Mouse (Mus musculus) heart, adult 8-10 months (tissue): ENCODE results near the gene Mia2. TPM values are rescaled to one million over a fixed set of nuclear protein-coding genes. Genes with fewer than 3 reads are reported as not detected.
A peak's percentile ranks its signal among the peaks of the same experiment; 100 is the strongest.

Experiments used
- DNase-seq: peaks from one replicate; pipeline ENCODE4 v3.0.0; 2022; ENCODE audit warnings: low spot score
- total RNA-seq, 4 experiments: library from RNA; stranded (reverse); gene quantifications; 2 replicates each; pipeline ENCODE4 v1.2.4; 2022

Mia2 gene
- total RNA-seq, 4 experiments from 2014 or later = 93.4 to 113 (median 106) TPM

GRCm38 (mm10) chr12:59104771-59105170 lies 9.2 kb downstream of the Mia2 start:
- DNase-seq = no peak

- no peak for DNase-seq
Measured at GRCm38 (mm10) chr12:59105914-59106313, 10.3 kb downstream of the Mia2 start.

GRCm38 (mm10) chr12:59106491-59106890 lies 10.9 kb downstream of the Mia2 start:
- DNase-seq = no peak

GRCm38 (mm10) chr12:59107926-59108325 lies 12.3 kb downstream of the Mia2 start:
- no peak for DNase-seq

GRCm38 (mm10) chr12:59117184-59117583 lies 21.6 kb downstream of the Mia2 start:
- no peak for DNase-seq

- DNase-seq = no peak
Measured at GRCm38 (mm10) chr12:59125426-59125825, 29.8 kb downstream of the Mia2 start.

- no peak for DNase-seq
Measured at GRCm38 (mm10) chr12:59128501-59128900, 32.9 kb downstream of the Mia2 start.

- no peak for DNase-seq
Measured at GRCm38 (mm10) chr12:59129038-59129437, 33.4 kb downstream of the Mia2 start.

- DNase-seq = peak; percentile 73
Measured at GRCm38 (mm10) chr12:59129592-59129991, 34.0 kb downstream of the Mia2 start.

- peak; percentile 40 for DNase-seq
Measured at GRCm38 (mm10) chr12:59130249-59130648, 34.6 kb downstream of the Mia2 start.

GRCm38 (mm10) chr12:59130651-59131577 lies 35.3 kb downstream of the Mia2 start:
- peak; percentile 92 for DNase-seq

GRCm38 (mm10) chr12:59131578-59131946 lies 36.0 kb downstream of the Mia2 start:
- DNase-seq = peak; percentile 47

- DNase-seq = no peak
Measured at GRCm38 (mm10) chr12:59132462-59132861, 36.9 kb downstream of the Mia2 start.

GRCm38 (mm10) chr12:59132940-59133339 lies 37.3 kb downstream of the Mia2 start:
- DNase-seq = no peak

GRCm38 (mm10) chr12:59133437-59133999 lies 37.9 kb downstream of the Mia2 start:
- DNase-seq = no peak

GRCm38 (mm10) chr12:59135096-59135495 lies 39.5 kb downstream of the Mia2 start:
- no peak for DNase-seq

GRCm38 (mm10) chr12:59135533-59136300 lies 40.1 kb downstream of the Mia2 start:
- no peak for DNase-seq

GRCm38 (mm10) chr12:59137031-59137430 lies 41.4 kb downstream of the Mia2 start:
- DNase-seq = no peak

GRCm38 (mm10) chr12:59139372-59139771 lies 43.8 kb downstream of the Mia2 start:
- DNase-seq = no peak

GRCm38 (mm10) chr12:59145130-59145529 lies 49.5 kb downstream of the Mia2 start:
- DNase-seq = no peak

- no peak for DNase-seq
Measured at GRCm38 (mm10) chr12:59149691-59150090, 54.1 kb downstream of the Mia2 start.

GRCm38 (mm10) chr12:59161091-59161490 lies 65.5 kb downstream of the Mia2 start:
- no peak for DNase-seq
